Mouse (Mus musculus) left cerebral cortex, adult 2 months (tissue): ENCODE measurements around the gene Gm4907. TPM values are rescaled to one million over a fixed set of nuclear protein-coding genes. Genes with fewer than 3 reads are reported as not detected.
"Not testable (repeated sequence)": the region's sequence is repeated elsewhere in the genome, so short reads cannot be mapped to it uniquely, and the experiment has no call there.

Experiments used
- DNase-seq, 2 experiments: peaks; one replicate each; pipeline ENCODE4 v3.0.0; 2021 to 2022; ENCODE audit warnings: low spot score in 2 of 2, mixed read lengths in 1 of 2; ENCODE audit errors: extremely low spot score in 1 of 2
- H3K27ac ChIP-seq: fragments of 200-600 bp; 2 replicates; pipeline ENCODE4 v1.8.1; 2022
- H3K4me3 ChIP-seq: fragments of 200-600 bp; 2 replicates; pipeline ENCODE4 v1.8.1; 2022
- CTCF ChIP-seq: fragments of 200-600 bp; IDR thresholded peaks from 2 replicates; pipeline ENCODE4 v1.8.1; 2022; ENCODE audit warnings: antibody characterized with exemption, mild to moderate bottlenecking, moderate library complexity
- intact Hi-C: fragments of 180-260 bp; cut with DNase I; formaldehyde crosslinking; loops from one replicate; pipeline ENCODE4 v1.15.1; 2025
- long read RNA-seq, 2 experiments: library from polyadenylated mRNA; stranded (forward); transcript quantifications; one replicate each; pipeline ENCODE4 v2.0.0; 2021; ENCODE audit warnings: borderline mapping rate in 2 of 2
- total RNA-seq, 2 experiments: library from RNA; stranded (reverse); gene quantifications; 2 replicates each; pipeline ENCODE4 v1.2.3; 2021

The Gm4907 gene
- total RNA-seq, result not detected
- long read RNA-seq, experiment 1, result 0 reads
- long read RNA-seq, experiment 2, result 0 reads

DNA sequence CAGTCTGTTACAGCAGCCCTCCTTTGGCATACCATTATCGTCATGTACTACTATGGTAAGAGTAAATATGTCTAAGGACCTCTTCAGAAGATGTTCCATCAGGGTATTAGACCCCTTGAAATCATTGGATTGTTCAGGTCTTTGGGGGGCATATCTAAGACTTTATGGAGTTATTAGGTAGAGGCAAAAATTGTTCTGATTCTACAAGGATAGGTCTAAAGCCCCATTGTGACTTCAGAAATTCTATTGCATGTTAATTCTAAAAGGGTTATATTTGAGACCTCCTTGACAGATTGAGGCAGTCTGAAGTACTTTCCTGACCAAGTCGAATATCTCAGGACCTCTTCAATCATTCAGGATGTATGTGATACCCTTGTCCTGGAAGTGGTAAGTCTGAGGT lies at the start of gene Gm4907:
Gm4907 (plus strand) TSS at position 301 of the 400 bp plus-strand sequence.
- intact Hi-C loops, DNase-seq, H3K27ac ChIP-seq, H3K4me3 ChIP-seq: not testable (repeated sequence)

DNA sequence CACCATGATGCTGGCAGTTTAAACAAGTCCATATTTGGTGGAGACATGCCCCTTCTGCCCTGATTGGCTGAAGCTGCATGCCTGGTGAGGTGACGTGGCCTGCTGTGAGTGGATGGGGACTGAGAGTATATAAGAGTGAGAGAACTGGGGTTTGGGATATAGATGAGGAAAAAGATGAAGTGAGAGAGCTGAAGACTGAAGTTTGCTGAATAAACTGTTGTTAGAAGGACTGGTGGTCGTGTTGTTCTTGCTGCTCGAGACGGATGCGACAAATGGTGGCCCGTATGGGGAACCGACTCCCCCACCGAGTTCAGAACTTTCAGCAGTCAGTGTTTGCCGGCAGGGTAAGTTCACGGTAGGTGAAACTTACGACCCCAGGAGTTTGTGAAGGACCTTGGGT lies 48.6 kb upstream of the Gm4907 start:
- DNase-seq, H3K27ac ChIP-seq, H3K4me3 ChIP-seq, intact Hi-C loops: not testable (repeated sequence)

DNA sequence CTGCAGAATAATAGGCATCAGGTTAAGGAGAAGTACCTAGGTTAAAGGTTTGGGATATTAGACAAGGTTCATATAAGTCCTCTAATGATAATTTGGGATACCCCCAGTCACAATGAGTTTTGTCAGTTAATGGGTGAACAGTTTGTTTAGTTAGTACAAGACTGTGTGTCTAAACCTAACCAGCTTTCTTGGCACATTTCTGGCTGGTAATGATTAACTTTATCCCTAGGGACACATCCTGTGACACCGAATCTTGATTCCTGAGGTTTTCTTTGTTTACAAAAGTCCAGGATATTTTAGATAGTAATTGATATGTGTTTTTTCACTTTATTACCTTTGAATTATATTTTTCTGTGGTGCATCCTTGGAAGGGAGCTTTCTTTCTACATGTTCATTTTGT lies 41.4 kb upstream of the Gm4907 start:
- Histone ChIP-seq H3K4me3 (no peak overlapping the region), H3K27ac (no peak overlapping the region)
- no peak for DNase-seq
- no peak for TF ChIP-seq CTCF
- intact Hi-C loops, result no loop called here

DNA sequence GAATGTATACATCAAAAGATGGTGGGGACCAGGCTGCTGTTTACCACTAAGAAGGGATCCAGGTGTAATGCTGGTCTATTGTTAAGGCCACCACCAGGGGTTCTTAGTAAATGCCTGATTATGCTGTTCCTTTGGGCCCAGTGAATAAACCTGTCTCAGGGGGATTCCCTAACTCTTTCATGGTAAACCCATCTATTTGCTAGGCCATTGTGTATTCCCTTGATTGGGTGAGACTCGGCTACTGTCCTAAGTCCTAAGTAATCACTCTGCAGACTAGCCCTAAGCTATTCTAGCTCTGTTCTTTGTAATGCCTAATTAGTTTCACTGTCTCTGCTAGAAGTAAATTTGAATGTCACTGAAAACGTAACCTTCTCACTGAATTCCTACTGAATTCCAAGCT lies 71.8 kb downstream of the Gm4907 start:
- intact Hi-C loops, result no loop called here
- no peak for TF ChIP-seq CTCF
- Histone ChIP-seq H3K27ac (no peak overlapping the region), H3K4me3 (no peak overlapping the region)
- DNase-seq, result no peak

Other genes starting within 250 kb of the Gm4907 start
- gene Wdr44, start 189.5 kb upstream of the Gm4907 start, total RNA-seq, result 10 to 100 TPM; 22.1 to 22.5 TPM
- not detected for gene Gm4985, start 76.4 kb downstream of the Gm4907 start, total RNA-seq